Mouse (Mus musculus): Measurements from ENCODE around the gene Dgke. TPM values are rescaled to one million over a fixed set of nuclear protein-coding genes. Genes with fewer than 3 reads are reported as not detected.
A peak's percentile ranks its signal among the peaks of the same experiment; 100 is the strongest.

The Dgke gene
- polyA plus RNA-seq, 1 experiment from 2014 or later: 7.1 TPM

GRCm38 (mm10) chr11:89076370-89076821, 9.7 kb upstream of the Dgke start:
- no peak for DNase-seq (ENCODE audit: low read depth, low spot score)
- ChIA-PET CTCF (interaction anchor here (1.1 kb wide), 1 partner anchor 11 kb away, joined by 3 read pairs; no protein-coding TSS in a partner anchor), POLR2A (no interaction called here)
- no peaks in the 10 kb centered on the region for H3K27me3 ChIP-seq
- in situ Hi-C loops (cut with MboI; ENCODE audit: low pct_unique_long_range_greater_than_20kb): loop anchor here (25.0 kb wide), 1 partner anchor 1086 kb away; no protein-coding TSS in a partner anchor
- no peak for TF ChIP-seq CTCF (IDR thresholded peaks at IDR 0.05)
- ATAC-seq: no peak

GRCm38 (mm10) chr11:89074783-89075413, 8.2 kb upstream of the Dgke start:
- in situ Hi-C loops (cut with MboI; ENCODE audit: low pct_unique_long_range_greater_than_20kb): loop anchor here (25.0 kb wide), 1 partner anchor 1087 kb away; no protein-coding TSS in a partner anchor
- POLR2A ChIA-PET: no interaction called here
- no peaks in the 10 kb centered on the region for H3K27me3 ChIP-seq
- TF ChIP-seq CTCF (IDR thresholded peaks at IDR 0.05): no peak
- DNase-seq (ENCODE audit: low read depth, low spot score) (no peak), ATAC-seq (no peak)
- CTCF ChIA-PET: interaction anchor here (1.2 kb wide), 1 partner anchor 16 kb away, joined by 4 read pairs; no protein-coding TSS in a partner anchor

GRCm38 (mm10) chr11:89073541-89073940, 6.9 kb upstream of the Dgke start, which contains the start of gene Gm525:
Gm525 (plus strand) TSS chr11:89073841.
- DNase-seq (ENCODE audit: low read depth, low spot score) (no peak), ATAC-seq (no peak)
- in situ Hi-C loops (cut with MboI; ENCODE audit: low pct_unique_long_range_greater_than_20kb): no loop called here
- ChIA-PET CTCF (interaction anchor here (1.1 kb wide), 1 partner anchor 11 kb away, joined by 7 read pairs; no protein-coding TSS in a partner anchor), POLR2A (no interaction called here)
- no peak for TF ChIP-seq CTCF (IDR thresholded peaks at IDR 0.05)
- H3K27me3 ChIP-seq: no peaks in the 10 kb centered on the region

- no peak for TF ChIP-seq CTCF (IDR thresholded peaks at IDR 0.05)
- ChIA-PET CTCF (interaction anchor here (1.1 kb wide), 1 partner anchor 78 kb away, joined by 3 read pairs; no protein-coding TSS in a partner anchor), POLR2A (no interaction called here)
- no peaks in the 10 kb centered on the region for H3K27me3 ChIP-seq
- DNase-seq (ENCODE audit: low read depth, low spot score): no peak
- in situ Hi-C loops (cut with MboI; ENCODE audit: low pct_unique_long_range_greater_than_20kb): no loop called here
- ATAC-seq: no peak
Measured at GRCm38 (mm10) chr11:89071522-89071921, 4.9 kb upstream of the Dgke start.

- H3K27me3 ChIP-seq: no peaks in the 10 kb centered on the region
- peak; percentile 48 for TF ChIP-seq CTCF (IDR thresholded peaks at IDR 0.05)
- no peak for ATAC-seq
Measured at GRCm38 (mm10) chr11:89069303-89069702, 2.7 kb upstream of the Dgke start.

GRCm38 (mm10) chr11:89068649-89069048, 2.0 kb upstream of the Dgke start:
- ATAC-seq (no peak), DNase-seq (ENCODE audit: low read depth, low spot score) (no peak)
- ChIA-PET POLR2A (no interaction called here), CTCF (interaction anchor here (0.8 to 2.1 kb wide), 3 partner anchors 11 to 75 kb away, joined by 4 to 6 read pairs (median 5); no protein-coding TSS in a partner anchor)
- H3K27me3 ChIP-seq: no peaks in the 10 kb centered on the region
- in situ Hi-C loops (cut with MboI; ENCODE audit: low pct_unique_long_range_greater_than_20kb): no loop called here
- no peak for TF ChIP-seq CTCF (IDR thresholded peaks at IDR 0.05)

More at GRCm38 (mm10) chr11:89069303-89069702, 2.7 kb upstream of the Dgke start:
- ChIA-PET POLR2A (no interaction called here), CTCF (interaction anchor here (0.8 to 2.1 kb wide), 4 partner anchors 10 to 76 kb away, joined by 3 to 6 read pairs (median 4); no protein-coding TSS in a partner anchor)
- in situ Hi-C loops (cut with MboI; ENCODE audit: low pct_unique_long_range_greater_than_20kb): no loop called here
- no peak for DNase-seq (ENCODE audit: low read depth, low spot score)

GRCm38 (mm10) chr11:89067871-89068490, 1.3 kb upstream of the Dgke start:
- POLR2A ChIA-PET: no interaction called here
- no peaks in the 10 kb centered on the region for H3K27me3 ChIP-seq
- no peak for DNase-seq (ENCODE audit: low read depth, low spot score)
- in situ Hi-C loops (cut with MboI; ENCODE audit: low pct_unique_long_range_greater_than_20kb): no loop called here
- TF ChIP-seq CTCF (IDR thresholded peaks at IDR 0.05): no peak
- no peak for ATAC-seq
- CTCF ChIA-PET: interaction anchor here (2.1 kb wide), 1 partner anchor 75 kb away, joined by 6 read pairs; no protein-coding TSS in a partner anchor

- in situ Hi-C loops (cut with MboI; ENCODE audit: low pct_unique_long_range_greater_than_20kb): no loop called here
- H3K27me3 ChIP-seq: no peaks in the 10 kb centered on the region
- no peak for TF ChIP-seq CTCF (IDR thresholded peaks at IDR 0.05)
- ChIA-PET POLR2A (no interaction called here), CTCF (no interaction called here)
- no peak for DNase-seq (ENCODE audit: low read depth, low spot score)
- ATAC-seq: no peak
Measured at GRCm38 (mm10) chr11:89067301-89067822, 712 bp upstream of the Dgke start.

GRCm38 (mm10) chr11:89066126-89066525, 524 bp downstream of the Dgke start:
- ATAC-seq: no peak
- no peak for DNase-seq (ENCODE audit: low read depth, low spot score)
- no peak for TF ChIP-seq CTCF (IDR thresholded peaks at IDR 0.05)
- in situ Hi-C loops (cut with MboI; ENCODE audit: low pct_unique_long_range_greater_than_20kb): no loop called here
- H3K27me3 ChIP-seq: no peaks in the 10 kb centered on the region
- ChIA-PET CTCF (interaction anchor here (1.7 kb wide), 1 partner anchor 73 kb away, joined by 5 read pairs; no protein-coding TSS in a partner anchor), POLR2A (no interaction called here)

GRCm38 (mm10) chr11:89065297-89065696, 1.4 kb downstream of the Dgke start:
- ChIA-PET POLR2A (no interaction called here), CTCF (interaction anchor here (1.0 to 1.7 kb wide), 2 partner anchors 11 to 72 kb away, joined by 3 to 5 read pairs; no protein-coding TSS in a partner anchor)
- ATAC-seq: no peak
- TF ChIP-seq CTCF (IDR thresholded peaks at IDR 0.05): no peak
- H3K27me3 ChIP-seq: no peaks in the 10 kb centered on the region
- in situ Hi-C loops (cut with MboI; ENCODE audit: low pct_unique_long_range_greater_than_20kb): no loop called here
- DNase-seq (ENCODE audit: low read depth, low spot score): no peak

GRCm38 (mm10) chr11:89064312-89064711, 2.3 kb downstream of the Dgke start:
- in situ Hi-C loops (cut with MboI; ENCODE audit: low pct_unique_long_range_greater_than_20kb): no loop called here
- ChIA-PET CTCF (no interaction called here), POLR2A (no interaction called here)
- no peaks in the 10 kb centered on the region for H3K27me3 ChIP-seq
- TF ChIP-seq CTCF (IDR thresholded peaks at IDR 0.05): no peak
- no peak for ATAC-seq
- no peak for DNase-seq (ENCODE audit: low read depth, low spot score)
